Mouse (Mus musculus) bone marrow macrophage, adult 2 months (primary cell): ENCODE data around the gene Phf24.

Source experiments
- CTCF ChIP-seq: IDR thresholded peaks from 2 replicates; pipeline ENCODE4 v1.5.1; 2012; ENCODE audit warnings: low read depth, mild to moderate bottlenecking, low read length, moderate library complexity
- POLR2A ChIP-seq: IDR thresholded peaks from 2 replicates; pipeline ENCODE4 v1.6.1; 2012; ENCODE audit warnings: mild to moderate bottlenecking, low read depth, low read length, borderline replicate concordance

- TF ChIP-seq CTCF (no peak), POLR2A (no peak)
Observed at GRCm38 (mm10) chr4:42916617-42917401, at the start of gene Phf24.
